Mouse (Mus musculus) C2C12 (cell line): ENCODE measurements around the gene Helb.

Experiments
- CTCF ChIP-seq: IDR thresholded peaks from one replicate; pipeline ENCODE4 v1.5.1; 2011; ENCODE audit not compliant: control insufficient read depth, insufficient read depth, insufficient read length
- FOSL1 ChIP-seq: IDR thresholded peaks from one replicate; pipeline ENCODE4 v1.8.0; 2011; ENCODE audit warnings: mild to moderate bottlenecking, low read length; ENCODE audit not compliant: poor library complexity, insufficient read depth, severe bottlenecking
- MAX ChIP-seq: IDR thresholded peaks from one replicate; pipeline ENCODE4 v1.6.1; 2011; ENCODE audit warnings: mild to moderate bottlenecking, control low read depth
- MYOD1 ChIP-seq: IDR thresholded peaks from one replicate; pipeline ENCODE4 v1.6.1; 2011; ENCODE audit warnings: low read depth; ENCODE audit not compliant: control insufficient read depth, insufficient read length
- MYOG ChIP-seq: IDR thresholded peaks from one replicate; pipeline ENCODE4 v1.6.1; 2011; ENCODE audit not compliant: control insufficient read depth, insufficient read length; ENCODE audit errors: extremely low read depth
- USF1 ChIP-seq: IDR thresholded peaks from one replicate; pipeline ENCODE4 v1.6.1; 2011; ENCODE audit warnings: low read depth, mild to moderate bottlenecking, control low read depth, moderate library complexity

DNA sequence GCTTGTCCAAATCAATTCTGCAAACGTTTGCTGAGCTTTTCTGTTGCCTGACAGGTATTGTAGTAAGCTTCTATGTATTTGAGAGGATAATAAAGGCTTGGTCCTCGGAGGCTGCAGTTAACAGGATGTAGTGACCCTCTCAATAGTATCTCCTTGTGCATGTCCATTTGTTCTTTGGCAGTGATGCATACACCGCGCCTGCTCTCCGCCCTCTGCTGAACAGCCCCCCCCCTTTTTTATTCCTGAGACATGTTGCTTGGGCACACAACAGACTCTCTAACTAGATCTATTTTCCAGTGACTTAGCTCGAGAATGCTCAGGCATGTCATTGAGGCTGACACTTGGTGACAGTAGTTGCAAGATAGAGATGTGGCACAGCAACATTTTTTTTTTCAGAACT is 77.0 kb downstream of the Helb start:
- TF ChIP-seq USF1 (no peak), MAX (no peak), CTCF (no peak), FOSL1 (no peak), MYOD1 (no peak), MYOG (no peak)
